Mouse (Mus musculus) thymus, adult 2 months (tissue): ENCODE results near the gene Ppp2r3c. TPM values are rescaled to one million over a fixed set of nuclear protein-coding genes. Genes with fewer than 3 reads are reported as not detected.

Source experiments
- DNase-seq: peaks from one replicate; pipeline ENCODE4 v3.0.0; 2021
- H3K27ac ChIP-seq: fragments of 200-500 bp; 2 replicates; pipeline ENCODE4 v1.5.1; 2012; ENCODE audit warnings: low read length, control low read depth; ENCODE audit not compliant: control insufficient read depth, insufficient read depth
- H3K27me3 ChIP-seq: fragments of 200-500 bp; 2 replicates; pipeline ENCODE4 v1.6.1; 2012; ENCODE audit warnings: mild to moderate bottlenecking, low read length, moderate library complexity, mixed read lengths; ENCODE audit not compliant: control insufficient read depth, insufficient read depth
- H3K36me3 ChIP-seq: fragments of 200-500 bp; 2 replicates; pipeline ENCODE4 v1.6.1; 2012; ENCODE audit warnings: mild to moderate bottlenecking, low read length, moderate library complexity; ENCODE audit not compliant: control insufficient read depth, insufficient read depth
- H3K4me1 ChIP-seq: fragments of 200-500 bp; replicated peaks from 2 replicates; pipeline ENCODE4 v1.6.1; 2012; ENCODE audit warnings: low read length; ENCODE audit not compliant: control insufficient read depth, insufficient read depth
- H3K4me3 ChIP-seq: fragments of 200-500 bp; 2 replicates; pipeline ENCODE4 v1.5.1; 2012; ENCODE audit warnings: mild to moderate bottlenecking, low read length, control low read depth, moderate library complexity; ENCODE audit not compliant: control insufficient read depth, insufficient read depth
- CTCF ChIP-seq: fragments of 200-500 bp; IDR thresholded peaks from 2 replicates; pipeline ENCODE4 v1.5.1; 2012; ENCODE audit warnings: mild to moderate bottlenecking, control low read depth, low read length, moderate library complexity, borderline replicate concordance; ENCODE audit not compliant: control insufficient read depth, poor library complexity, insufficient read depth; ENCODE audit errors: extremely low read depth
- POLR2A ChIP-seq: fragments of 200-500 bp; IDR thresholded peaks from 2 replicates; pipeline ENCODE4 v1.6.1; 2012; ENCODE audit warnings: mild to moderate bottlenecking, low read length, control low read depth, moderate library complexity; ENCODE audit not compliant: control insufficient read depth, poor library complexity, insufficient read depth; ENCODE audit errors: extremely low read depth
- WGBS: fragments of 180-500 bp; shearing (Covaris S2); methylation state at CpG from one replicate; pipeline ENCODE4 v1.1.7; 2018; 5-methylcytosine and 5-hydroxymethylcytosine counted together
- polyA plus RNA-seq: library from polyadenylated mRNA; depleted of rRNA; stranded (reverse); fragments of >200 nt; gene quantifications from 2 replicates; pipeline ENCODE4 v1.2.3, GENCODE M21; 2012

Ppp2r3c gene
- polyA plus RNA-seq, 1 experiment: 3.9 TPM

DNA sequence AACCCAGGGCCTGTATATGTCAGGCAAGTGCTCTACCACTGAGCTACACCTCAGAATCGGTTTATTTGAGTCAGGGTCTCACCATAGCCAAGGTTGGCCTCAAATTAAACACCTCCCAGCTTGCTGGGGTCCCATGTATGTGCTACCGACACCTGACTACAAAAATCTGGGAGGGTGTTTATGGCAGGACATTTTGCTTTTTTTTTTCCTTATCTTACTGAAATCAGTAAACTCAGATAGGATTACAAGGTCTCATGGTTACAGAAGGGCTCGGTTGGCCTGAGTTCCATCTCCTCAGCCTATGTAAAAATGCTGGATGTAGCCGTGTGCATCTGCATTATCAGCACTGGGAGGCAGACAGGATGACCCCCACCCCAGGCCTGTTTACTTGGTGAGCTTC lies 26.0 kb upstream of the Ppp2r3c start:
- no peak overlapping the region for H3K27ac ChIP-seq
- TF ChIP-seq POLR2A: no peak
- no peak for TF ChIP-seq CTCF
- H3K4me1 ChIP-seq: no peaks in the 10 kb centered on the region
- WGBS: 93% methylated on average over 4 of the region's 4 CpGs
- no peak for DNase-seq
- no peak overlapping the region for H3K4me3 ChIP-seq
- no peaks in the 10 kb centered on the region for H3K27me3 ChIP-seq
- no peaks in the 10 kb centered on the region for H3K36me3 ChIP-seq

DNA sequence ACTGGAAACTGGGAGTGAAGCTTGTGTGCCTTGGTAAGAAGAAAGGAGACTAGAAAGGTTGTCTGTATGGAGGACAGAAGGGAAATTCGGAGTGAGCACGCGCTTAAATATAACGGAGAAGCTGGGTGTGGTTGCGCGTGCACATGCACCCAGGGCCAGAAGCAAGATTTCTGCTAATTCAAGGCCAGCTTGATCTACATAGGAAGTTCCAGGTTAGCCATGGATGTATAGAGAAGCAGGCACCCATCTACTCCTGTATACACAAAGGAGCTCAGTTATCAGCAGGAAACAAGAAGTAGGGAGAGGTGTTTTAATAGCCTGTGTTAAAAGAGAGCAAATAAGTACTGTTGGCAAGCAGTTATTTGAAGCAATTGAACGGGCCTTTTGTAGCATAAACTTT lies 22.9 kb upstream of the Ppp2r3c start:
- Histone ChIP-seq H3K4me1 (no peaks in the 10 kb centered on the region), H3K36me3 (no peaks in the 10 kb centered on the region), H3K4me3 (no peak overlapping the region), H3K27me3 (no peaks in the 10 kb centered on the region), H3K27ac (no peak overlapping the region)
- TF ChIP-seq CTCF (no peak), POLR2A (no peak)
- 94% methylated on average over 7 of the region's 7 CpGs for WGBS
- DNase-seq: no peak

DNA sequence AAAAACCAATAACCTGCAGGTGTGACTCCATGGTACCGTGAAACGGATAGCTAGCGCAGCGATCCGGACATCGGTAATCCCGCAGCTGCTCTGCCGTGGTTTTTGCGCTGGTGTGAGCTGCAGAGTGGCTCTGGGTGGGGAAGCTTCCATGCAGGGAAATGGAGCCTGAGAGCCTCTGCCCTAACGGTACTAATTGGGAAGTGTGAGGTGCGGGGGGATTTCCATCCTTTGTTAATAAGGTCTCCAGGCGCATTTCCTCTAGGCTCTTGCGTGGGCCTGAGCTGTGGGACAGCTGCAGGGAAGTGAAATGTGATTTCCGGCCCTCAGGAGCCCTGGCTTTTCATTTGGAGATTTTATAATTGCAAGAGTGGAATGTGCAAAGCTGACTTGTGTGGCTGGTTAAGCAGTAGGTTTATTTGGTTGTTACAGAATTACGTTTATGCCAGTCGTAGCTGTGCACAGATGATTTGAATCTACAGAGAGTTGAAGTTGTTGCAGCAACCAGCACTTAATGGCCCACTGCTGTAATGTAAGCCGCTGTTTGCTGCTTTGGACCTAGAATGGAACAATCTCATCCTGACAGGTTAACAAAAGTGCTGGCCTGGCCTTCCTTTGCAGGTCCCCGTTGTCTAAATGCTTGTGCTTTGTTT lies 19.0 kb upstream of the Ppp2r3c start:
- TF ChIP-seq CTCF (no peak), POLR2A (no peak)
- WGBS: 94% methylated on average over 18 of the region's 18 CpGs
- no peak overlapping the region for H3K27ac ChIP-seq
- H3K36me3 ChIP-seq: no peaks in the 10 kb centered on the region
- no peak for DNase-seq
- no peak overlapping the region for H3K4me3 ChIP-seq
- no peaks in the 10 kb centered on the region for H3K4me1 ChIP-seq
- no peaks in the 10 kb centered on the region for H3K27me3 ChIP-seq

DNA sequence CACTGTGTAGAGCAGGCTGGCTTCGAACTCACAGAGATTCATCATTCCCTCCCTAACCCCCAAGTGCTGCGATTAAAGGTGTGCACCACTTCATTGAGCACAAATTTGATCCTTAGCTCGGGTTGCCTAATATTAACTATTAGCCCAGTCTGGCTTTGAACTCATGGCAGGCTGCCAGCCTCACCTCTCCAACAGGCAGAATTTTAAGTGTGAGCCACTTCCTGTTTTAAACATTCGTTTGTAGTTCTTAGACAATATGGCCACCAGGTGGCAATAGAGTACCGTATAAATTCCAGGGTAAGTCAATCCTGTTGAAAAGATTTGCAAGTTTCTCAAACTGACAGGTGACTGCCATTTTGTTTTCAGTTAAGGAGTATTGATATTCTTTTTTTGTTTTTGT lies 12.4 kb upstream of the Ppp2r3c start:
- DNase-seq: peak; percentile 85
- H3K4me3 ChIP-seq: no peak overlapping the region
- no peaks in the 10 kb centered on the region for H3K27me3 ChIP-seq
- no peaks in the 10 kb centered on the region for H3K36me3 ChIP-seq
- 34% methylated on average over 5 of the region's 5 CpGs for WGBS
- no peak overlapping the region for H3K27ac ChIP-seq
- no peaks in the 10 kb centered on the region for H3K4me1 ChIP-seq
- TF ChIP-seq POLR2A (no peak), CTCF (no peak)

DNA sequence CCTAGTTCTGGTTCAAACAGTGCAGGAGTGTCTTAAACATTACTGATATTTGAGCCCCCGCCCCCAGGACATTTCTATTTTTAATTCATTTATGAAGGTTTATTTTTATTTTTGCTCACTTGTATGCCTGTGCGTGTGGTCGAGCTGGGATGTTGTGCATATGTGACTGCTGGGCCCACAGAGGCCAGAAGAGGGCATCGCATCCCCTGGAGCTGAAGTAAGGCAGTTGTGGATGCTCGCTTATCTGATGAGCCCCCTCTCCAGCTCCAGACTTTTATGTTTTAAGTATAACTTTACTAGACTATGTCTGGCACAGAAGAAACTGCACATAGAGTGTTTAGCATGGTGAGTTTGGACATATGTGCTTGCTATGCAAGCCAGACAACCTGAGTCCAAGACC lies 11.1 kb upstream of the Ppp2r3c start:
- Histone ChIP-seq H3K4me3 (no peak overlapping the region), H3K36me3 (no peaks in the 10 kb centered on the region), H3K27me3 (no peaks in the 10 kb centered on the region), H3K27ac (no peak overlapping the region), H3K4me1 (no peaks in the 10 kb centered on the region)
- no peak for TF ChIP-seq CTCF
- DNase-seq: peak; percentile 21
- 94% methylated on average over 5 of the region's 5 CpGs for WGBS

DNA sequence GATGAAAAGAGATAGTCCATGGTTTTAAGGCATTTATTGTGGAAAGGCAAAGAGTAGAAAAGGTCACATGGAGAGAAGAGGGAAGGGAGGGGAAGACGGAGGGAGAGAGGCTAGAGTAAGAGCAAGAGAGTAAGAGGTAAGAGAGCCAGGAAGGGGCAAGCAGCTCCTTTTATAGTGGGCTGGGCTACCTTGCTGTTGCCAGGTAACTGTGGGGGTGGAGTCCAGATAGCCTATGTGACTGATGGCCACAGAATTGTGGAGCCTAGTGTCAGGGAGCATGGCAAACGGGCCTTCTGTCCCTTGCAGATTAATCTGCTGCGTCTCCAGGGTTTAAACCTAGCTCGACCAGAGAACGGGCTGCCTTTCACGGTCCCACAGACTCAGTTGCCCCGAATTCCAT lies 9.0 kb upstream of the Ppp2r3c start:
- WGBS: 94% methylated on average over 7 of the region's 7 CpGs
- H3K36me3 ChIP-seq: no peaks in the 10 kb centered on the region

DNA sequence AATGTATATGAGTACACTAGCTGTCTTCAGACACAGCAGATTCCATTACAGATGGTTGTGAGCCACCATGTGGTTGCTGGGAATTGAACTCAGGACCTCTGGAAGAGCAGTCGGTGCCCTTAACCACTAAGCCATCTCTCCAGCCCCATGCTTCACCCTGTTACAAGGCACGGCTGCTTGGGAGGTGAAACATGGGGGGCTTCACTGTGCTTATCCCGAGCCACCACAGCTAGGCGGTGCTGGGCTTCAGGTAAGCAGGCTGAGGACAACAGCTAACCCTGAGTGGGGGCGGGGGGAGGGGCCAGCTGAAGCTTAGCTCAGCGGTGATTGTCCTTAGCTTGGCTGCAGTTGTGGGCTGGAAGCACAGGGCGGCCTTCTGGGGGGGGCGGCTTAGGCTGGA lies 6.7 kb upstream of the Ppp2r3c start:
- DNase-seq: no peak
- no peaks in the 10 kb centered on the region for H3K36me3 ChIP-seq
- no peaks in the 10 kb centered on the region for H3K4me1 ChIP-seq
- H3K27ac ChIP-seq: no peak overlapping the region
- no peak overlapping the region for H3K4me3 ChIP-seq
- no peaks in the 10 kb centered on the region for H3K27me3 ChIP-seq
- WGBS: 96% methylated on average over 8 of the region's 8 CpGs
- TF ChIP-seq CTCF: no peak
- TF ChIP-seq POLR2A: no peak

More for the DNA sequence above, 9.0 kb upstream of the Ppp2r3c start:
- Histone ChIP-seq H3K27me3 (no peaks in the 10 kb centered on the region), H3K4me3 (no peak overlapping the region), H3K27ac (no peak overlapping the region), H3K4me1 (no peaks in the 10 kb centered on the region)
- DNase-seq: no peak
- TF ChIP-seq POLR2A (no peak), CTCF (no peak)
